Mouse (Mus musculus) kidney, postnatal 0 days (tissue): Measurements from ENCODE around the gene Lmx1a. TPM values are rescaled to one million over a fixed set of nuclear protein-coding genes. Genes with fewer than 3 reads are reported as not detected.

Experiments used
- ATAC-seq: fragments of 200-750 bp; cut with Nextera tagmentation; replicated peaks from 2 replicates; pipeline ENCODE4 v1.8.0; 2017; ENCODE audit warnings: low read depth, moderate number of reproducible peaks, moderate TSS enrichment, moderate library complexity; ENCODE audit not compliant: low FRiP score
- DNase-seq: peaks from one replicate; pipeline ENCODE4 v3.0.0-alpha.2; 2016; ENCODE audit warnings: low spot score
- H3K27ac ChIP-seq: fragments of 300-500 bp; sonication (generic); 2 replicates; pipeline ENCODE4 v1.5.1; 2014; ENCODE audit warnings: mild to moderate bottlenecking
- H3K27me3 ChIP-seq: fragments of 300-500 bp; sonication (generic); 2 replicates; pipeline ENCODE4 v1.6.1; 2014; ENCODE audit warnings: low read length, mixed read lengths; ENCODE audit not compliant: insufficient read depth
- H3K36me3 ChIP-seq: fragments of 300-500 bp; sonication (generic); 2 replicates; pipeline ENCODE4 v1.6.1; 2014; ENCODE audit warnings: low read length, mixed read lengths; ENCODE audit not compliant: insufficient read depth
- H3K4me1 ChIP-seq: fragments of 300-500 bp; sonication (generic); replicated peaks from 2 replicates; pipeline ENCODE4 v1.6.1; 2014; ENCODE audit warnings: antibody characterized with exemption, low read length, mixed read lengths; ENCODE audit not compliant: insufficient read depth
- H3K4me2 ChIP-seq: fragments of 300-500 bp; sonication (generic); 2 replicates; pipeline ENCODE4 v1.6.1; 2014; ENCODE audit warnings: mild to moderate bottlenecking, low read length, moderate library complexity, mixed read lengths
- H3K4me3 ChIP-seq: fragments of 300-500 bp; sonication (generic); replicated peaks from 2 replicates; pipeline ENCODE4 v1.5.1; 2014; ENCODE audit warnings: low read depth, low read length
- H3K9ac ChIP-seq: fragments of 300-500 bp; sonication (generic); 2 replicates; pipeline ENCODE4 v1.6.1; 2014; ENCODE audit warnings: low read depth, low read length
- H3K9me3 ChIP-seq: fragments of 300-500 bp; sonication (generic); replicated peaks from 2 replicates; pipeline ENCODE4 v1.6.1; 2016; ENCODE audit warnings: low read length, inconsistent platforms, mixed read lengths
- CTCF ChIP-seq: IDR thresholded peaks from 2 replicates; pipeline ENCODE4 v1.5.1; 2016; ENCODE audit warnings: antibody characterized with exemption, low read depth, mild to moderate bottlenecking, moderate library complexity
- WGBS: fragments of 180-500 bp; shearing (Covaris S2); extraction: QIAGEN DNeasy Blood & Tissue Kit; methylation state at CpG from one replicate; pipeline ENCODE4 v1.1.7; 2014; 5-methylcytosine and 5-hydroxymethylcytosine counted together
- polyA plus RNA-seq: library from polyadenylated mRNA; unstranded; fragments of >200 nt; fragmentation: Nextera tagmentation; extraction: Ambion mirVana; gene quantifications from 2 replicates; pipeline ENCODE4 v1.2.1, GENCODE M21; 2015

Gene Lmx1a
- polyA plus RNA-seq, 1 experiment from 2014 or later = 0.04 TPM

DNA sequence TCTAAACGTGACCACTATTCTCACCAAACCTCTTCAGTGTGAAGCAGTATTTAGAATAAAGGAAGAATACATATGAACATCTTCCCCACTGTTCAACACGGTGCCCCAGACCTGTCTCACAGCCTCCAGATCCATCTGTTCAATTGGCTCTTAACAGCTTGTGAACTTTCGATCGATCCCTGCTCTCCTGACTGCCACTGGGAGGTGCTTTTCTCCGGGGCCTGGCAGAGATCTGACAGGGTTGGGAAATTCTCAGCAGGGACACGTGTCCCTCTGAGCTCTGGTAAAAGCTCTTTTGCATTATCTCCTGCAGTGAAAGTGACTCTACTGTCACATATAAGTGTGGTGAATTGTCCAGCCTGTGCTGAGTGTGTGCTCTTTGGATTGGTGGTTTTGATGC, 57.6 kb downstream of the Lmx1a start:
- Histone ChIP-seq H3K36me3 (no peaks in the 10 kb centered on the region), H3K4me2 (no peak overlapping the region), H3K9ac (no peak overlapping the region), H3K27ac (no peak overlapping the region), H3K9me3 (no peaks in the 10 kb centered on the region), H3K27me3 (no peaks in the 10 kb centered on the region), H3K4me3 (no peak overlapping the region), H3K4me1 (no peaks in the 10 kb centered on the region)
- no peak for DNase-seq
- 36% methylated on average over 6 of the region's 6 CpGs for WGBS
- no peak for ATAC-seq
- no peak for TF ChIP-seq CTCF

DNA sequence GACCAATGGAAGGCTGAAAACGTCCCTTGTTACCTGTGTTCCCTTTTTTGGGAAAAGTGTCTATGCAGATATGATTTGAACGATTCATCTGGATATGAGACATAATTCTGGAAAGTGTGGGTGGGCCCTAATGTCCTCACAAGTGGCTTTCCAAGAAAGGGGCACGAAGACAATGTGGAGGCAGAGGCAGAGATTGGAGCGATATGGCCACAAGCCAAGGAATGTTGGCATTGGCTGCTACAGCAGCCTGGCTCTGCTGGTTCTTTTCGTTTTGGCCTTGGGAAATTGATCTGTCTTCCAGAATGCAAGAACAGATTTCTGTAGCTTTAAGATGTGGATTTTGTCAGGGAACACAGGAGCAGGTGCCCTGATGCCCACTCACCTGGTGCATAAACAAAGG, 63.6 kb downstream of the Lmx1a start:
- WGBS = 67% methylated on average over 5 of the region's 5 CpGs
- no peak for TF ChIP-seq CTCF

DNA sequence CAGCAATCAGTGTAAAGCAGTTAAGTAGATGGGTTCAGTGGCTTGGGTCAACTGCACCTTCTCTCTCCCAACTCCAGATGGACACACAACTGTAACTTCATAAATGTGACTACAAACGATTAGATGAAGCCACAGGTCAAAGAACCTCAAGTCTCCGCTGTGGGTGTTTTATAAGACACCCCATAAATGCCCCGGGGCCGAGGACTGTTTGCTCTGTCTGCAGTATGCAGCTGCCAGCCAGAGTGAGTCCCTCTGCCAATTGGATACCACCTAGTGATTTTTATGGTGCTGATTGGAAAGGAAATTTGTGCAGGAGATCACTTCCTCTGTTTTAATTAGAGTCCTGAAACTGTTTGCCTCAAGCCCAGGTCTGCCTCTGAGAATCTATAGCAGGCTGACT, 65.0 kb downstream of the Lmx1a start:
- TF ChIP-seq CTCF = no peak
- H3K9ac ChIP-seq = no peak overlapping the region
- H3K9me3 ChIP-seq = no peaks in the 10 kb centered on the region
- H3K36me3 ChIP-seq = no peaks in the 10 kb centered on the region
- 25% methylated on average over 4 of the region's 4 CpGs for WGBS
- no peaks in the 10 kb centered on the region; the same call in 1 of the 2 replicates for H3K4me1 ChIP-seq
- no peak overlapping the region for H3K4me2 ChIP-seq
- H3K4me3 ChIP-seq = no peak overlapping the region
- no peaks in the 10 kb centered on the region for H3K27me3 ChIP-seq
- ATAC-seq (no peak), DNase-seq (no peak)
- no peak overlapping the region for H3K27ac ChIP-seq

More for the DNA sequence above, 63.6 kb downstream of the Lmx1a start:
- H3K36me3 ChIP-seq = no peaks in the 10 kb centered on the region
- no peak overlapping the region for H3K4me3 ChIP-seq
- H3K4me1 ChIP-seq = no peaks in the 10 kb centered on the region; the same call in 1 of the 2 replicates
- no peaks in the 10 kb centered on the region for H3K9me3 ChIP-seq
- H3K9ac ChIP-seq = no peak overlapping the region
- no peak for ATAC-seq
- no peak overlapping the region for H3K4me2 ChIP-seq
- H3K27ac ChIP-seq = no peak overlapping the region
- no peaks in the 10 kb centered on the region for H3K27me3 ChIP-seq
- DNase-seq = no peak

DNA sequence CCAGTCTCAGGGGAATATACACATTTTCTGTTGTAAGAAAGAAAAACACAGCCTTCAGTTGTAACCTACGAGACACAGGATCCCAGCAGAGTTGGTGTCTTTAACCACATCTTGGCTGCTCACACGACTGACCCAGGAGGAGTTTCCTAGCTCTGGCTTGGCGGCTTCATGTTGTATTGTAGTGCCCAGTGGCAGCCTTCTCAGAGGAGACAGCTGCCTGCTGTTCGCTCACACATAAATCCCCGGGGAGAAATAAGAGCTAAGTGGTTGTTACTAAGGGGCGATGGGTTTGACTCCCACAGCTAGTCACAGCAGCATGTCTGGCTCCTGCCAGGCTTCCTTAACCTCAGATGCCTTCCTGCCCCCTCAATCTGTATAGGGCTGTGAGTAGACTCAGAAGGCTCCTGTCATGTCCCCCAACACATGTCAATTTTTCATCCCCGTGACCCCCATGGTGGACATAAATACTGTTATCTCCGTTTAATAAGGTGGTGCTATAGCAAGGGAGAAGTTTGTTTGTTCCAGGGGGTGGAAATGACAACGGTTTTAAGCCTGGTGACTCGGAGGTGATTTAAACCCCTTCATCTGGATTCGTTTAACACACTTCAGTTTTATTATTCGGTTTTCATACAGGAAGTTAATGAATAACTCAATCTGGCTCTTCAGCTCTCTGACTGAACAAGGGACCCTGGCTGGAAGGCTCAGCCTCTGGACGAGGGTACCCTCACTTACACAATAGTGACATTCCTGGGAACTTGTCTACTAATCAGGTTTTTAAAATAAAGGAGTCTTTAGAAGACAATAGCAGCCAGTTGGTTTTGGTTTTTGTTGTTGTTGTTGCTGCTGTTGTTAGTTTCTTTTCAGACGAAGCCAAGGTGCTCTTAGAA, 65.8 kb downstream of the Lmx1a start:
- Histone ChIP-seq H3K4me3 (no peak overlapping the region), H3K27ac (no peak overlapping the region), H3K27me3 (no peaks in the 10 kb centered on the region), H3K9me3 (no peaks in the 10 kb centered on the region), H3K4me2 (no peak overlapping the region), H3K4me1 (no peaks in the 10 kb centered on the region; the same call in 1 of the 2 replicates), H3K9ac (no peak overlapping the region), H3K36me3 (no peaks in the 10 kb centered on the region)
- DNase-seq (peak; percentile 69), ATAC-seq (no peak)
- 15% methylated on average over 14 of the region's 14 CpGs for WGBS
- no peak for TF ChIP-seq CTCF

DNA sequence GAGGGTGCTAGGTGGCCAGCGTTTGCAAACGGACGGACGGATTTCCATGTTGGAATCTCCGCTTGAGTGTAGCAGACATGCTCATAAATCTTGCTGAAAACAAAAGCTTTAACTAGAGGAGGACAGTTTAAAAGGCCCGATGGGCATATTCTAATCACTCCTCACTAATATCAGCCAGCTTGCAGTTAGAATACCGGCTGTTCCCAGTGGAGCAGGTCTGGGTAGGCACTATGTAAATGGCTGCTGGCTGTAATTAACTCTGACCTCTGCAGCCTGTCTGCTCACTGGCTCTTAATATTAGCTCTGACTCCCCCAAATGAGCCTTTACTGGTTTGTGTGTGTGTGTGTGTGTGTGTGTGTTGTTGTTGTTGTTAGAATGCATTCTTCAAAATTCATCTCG, 69.2 kb downstream of the Lmx1a start:
- H3K27me3 ChIP-seq = no peaks in the 10 kb centered on the region
- H3K4me3 ChIP-seq = no peak overlapping the region
- WGBS = 20% methylated on average over 8 of the region's 8 CpGs
- H3K36me3 ChIP-seq = no peaks in the 10 kb centered on the region
- no peak overlapping the region for H3K4me2 ChIP-seq
- ATAC-seq (no peak), DNase-seq (peak; percentile 15)
- no peaks in the 10 kb centered on the region for H3K9me3 ChIP-seq
- H3K4me1 ChIP-seq = no peaks in the 10 kb centered on the region; the same call in 1 of the 2 replicates
- no peak overlapping the region for H3K9ac ChIP-seq
- TF ChIP-seq CTCF = no peak
- H3K27ac ChIP-seq = no peak overlapping the region

DNA sequence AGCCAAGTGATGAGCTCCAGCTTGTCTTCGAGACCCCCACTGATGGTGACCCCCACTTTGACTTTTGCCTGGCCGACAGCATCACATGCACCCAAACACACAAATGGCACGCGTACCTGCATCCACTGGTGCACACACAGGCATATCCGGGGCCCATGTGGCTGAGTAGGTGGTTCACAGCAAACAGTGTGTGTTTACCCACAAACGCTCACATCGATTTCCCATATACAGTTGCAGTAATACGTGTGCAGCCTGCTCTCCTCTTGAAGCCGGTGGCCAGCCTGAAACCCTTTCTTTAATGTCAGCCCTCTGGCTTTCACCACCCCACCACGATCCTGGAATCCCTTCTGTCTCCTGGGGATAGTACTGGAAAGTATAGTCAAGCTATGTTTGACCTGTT, 71.3 kb downstream of the Lmx1a start:
- WGBS = 93% methylated on average over 10 of the region's 10 CpGs
- H3K9me3 ChIP-seq = no peaks in the 10 kb centered on the region
- ATAC-seq = no peak

More for the DNA sequence above, 71.3 kb downstream of the Lmx1a start:
- no peak overlapping the region for H3K9ac ChIP-seq
- DNase-seq = no peak
- H3K36me3 ChIP-seq = no peaks in the 10 kb centered on the region
- H3K4me2 ChIP-seq = no peak overlapping the region
- H3K27ac ChIP-seq = no peak overlapping the region
- H3K27me3 ChIP-seq = no peaks in the 10 kb centered on the region
- no peak for TF ChIP-seq CTCF
- H3K4me1 ChIP-seq = no peaks in the 10 kb centered on the region
- H3K4me3 ChIP-seq = no peak overlapping the region
